13 mouse cellular contexts compared by ENCODE assay signal in the genomic region with DNA sequence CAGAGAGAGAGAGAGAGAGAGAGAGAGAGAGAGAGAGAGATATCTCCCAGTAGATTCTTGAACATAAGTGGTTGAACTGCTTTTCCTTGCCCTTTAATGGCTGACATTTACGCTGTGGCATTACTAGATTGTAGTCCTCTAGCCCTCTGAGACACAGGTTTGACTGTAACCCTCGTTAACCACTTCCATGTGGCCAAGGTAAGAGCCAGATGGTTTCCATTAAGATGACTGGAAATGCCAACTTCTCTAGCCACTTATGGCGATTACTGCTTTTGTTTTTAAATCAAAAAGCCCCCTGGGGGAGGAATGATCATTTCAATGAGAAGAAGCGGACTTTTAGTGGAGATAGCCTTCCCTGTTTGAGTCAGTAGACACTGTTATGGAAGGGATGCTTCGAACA. TPM values are rescaled to one million over a fixed set of nuclear protein-coding genes. Genes with fewer than 3 reads are reported as not detected.
DNase-seq lines count a peak whose midpoint lies in the region; ATAC-seq lines count a peak whose summit lies in the region.
"Had no signal": no experiment of that assay in that cellular context is flagged by ENCODE, and none has a peak within 500 bp of the region (broad histone marks: within the 10 kb centered on the region; RNA-seq: fewer than 3 reads in every experiment).

No protein-coding gene starts in this region.

- peaks cover 39% of the 10 kb centered on the region for H3K4me1 ChIP-seq in forebrain, embryonic 13.5 days
- peaks cover 42% of the 10 kb centered on the region for H3K4me1 ChIP-seq in forebrain, embryonic 15.5 days
- H3K4me1 ChIP-seq in midbrain, embryonic 14.5 days (ENCODE audit: control insufficient read depth, insufficient read depth, low read length): peaks cover 24% of the 10 kb centered on the region
- peaks cover 40% of the 10 kb centered on the region for H3K4me1 ChIP-seq in midbrain, embryonic 10.5 days
- H3K4me1 ChIP-seq in limb, embryonic 13.5 days: peaks cover 57% of the 10 kb centered on the region

- H3K36me3 ChIP-seq in forebrain, embryonic 13.5 days (ENCODE audit: poor library complexity, severe bottlenecking): no peaks in the 10 kb centered on the region
- no peaks in the 10 kb centered on the region for H3K36me3 ChIP-seq in forebrain, embryonic 15.5 days
- no peaks in the 10 kb centered on the region for H3K36me3 ChIP-seq in midbrain, embryonic 14.5 days (ENCODE audit: control insufficient read depth, insufficient read depth, low read length)
- no peaks in the 10 kb centered on the region for H3K36me3 ChIP-seq in midbrain, embryonic 10.5 days
- H3K36me3 ChIP-seq in limb, embryonic 13.5 days: no peaks in the 10 kb centered on the region
- H3K36me3 ChIP-seq: midbrain, embryonic 12.5 days had no signal

- peak overlapping the region; percentile 92 for H3K4me2 ChIP-seq in forebrain, embryonic 13.5 days
- no peak overlapping the region for H3K4me2 ChIP-seq in forebrain, embryonic 15.5 days (replicated peaks)
- H3K4me2 ChIP-seq in midbrain, embryonic 14.5 days (ENCODE audit: low read length): peak overlapping the region; percentile 34
- peak overlapping the region; percentile 94 for H3K4me2 ChIP-seq in limb, embryonic 13.5 days (replicated peaks)
- H3K4me2 ChIP-seq: midbrain, embryonic 12.5 days had no signal

- no peak overlapping the region for H3K4me3 ChIP-seq in forebrain, embryonic 13.5 days
- no peak overlapping the region for H3K4me3 ChIP-seq in forebrain, embryonic 15.5 days
- H3K4me3 ChIP-seq in midbrain, embryonic 14.5 days (replicated peaks; ENCODE audit: low read depth, low read length): no peak overlapping the region
- H3K4me3 ChIP-seq in midbrain, embryonic 10.5 days: no peak overlapping the region
- H3K4me3 ChIP-seq in limb, embryonic 13.5 days: peak overlapping the region; percentile 93
- H3K4me3 ChIP-seq: midbrain, embryonic 12.5 days had no signal

- peaks cover 9% of the 10 kb centered on the region; the same call in 1 of the 2 replicates for H3K27me3 ChIP-seq in forebrain, embryonic 13.5 days
- H3K27me3 ChIP-seq in forebrain, embryonic 15.5 days: no peaks in the 10 kb centered on the region
- 0 out of 2 replicates have a peak, but pooled peaks cover 4% of the 10 kb centered on the region for H3K27me3 ChIP-seq in midbrain, embryonic 14.5 days (ENCODE audit: control insufficient read depth, insufficient read depth, low read length)
- peaks cover 17% of the 10 kb centered on the region for H3K27me3 ChIP-seq in midbrain, embryonic 10.5 days (ENCODE audit: low read depth, poor library complexity, severe bottlenecking)
- H3K27me3 ChIP-seq in limb, embryonic 13.5 days: peaks cover 10% of the 10 kb centered on the region; the same call in 1 of the 2 replicates

- no peak overlapping the region for H3K27ac ChIP-seq in forebrain, embryonic 13.5 days
- no peak overlapping the region for H3K27ac ChIP-seq in forebrain, embryonic 15.5 days (replicated peaks)
- H3K27ac ChIP-seq in midbrain, embryonic 14.5 days (replicated peaks; ENCODE audit: low read depth, low read length): no peak overlapping the region
- no peak overlapping the region for H3K27ac ChIP-seq in midbrain, embryonic 10.5 days (replicated peaks)
- H3K27ac ChIP-seq in limb, embryonic 13.5 days: 0 out of 2 replicates have a peak overlapping the region, but pooled peaks have one; percentile 45
- H3K27ac ChIP-seq: midbrain, embryonic 12.5 days had no signal

- H3K9ac ChIP-seq in forebrain, embryonic 13.5 days: no peak overlapping the region
- H3K9ac ChIP-seq in forebrain, embryonic 15.5 days (replicated peaks): no peak overlapping the region
- H3K9ac ChIP-seq in midbrain, embryonic 14.5 days (replicated peaks; ENCODE audit: low read length): no peak overlapping the region
- peak overlapping the region; percentile 48; the same call in 1 of the 2 replicates for H3K9ac ChIP-seq in limb, embryonic 13.5 days
- H3K9ac ChIP-seq: midbrain, embryonic 12.5 days had no signal

- WGBS in forebrain, embryonic 13.5 days: 59% methylated on average over 5 of the region's 5 CpGs
- 53% methylated on average over 5 of the region's 5 CpGs for WGBS in forebrain, embryonic 15.5 days
- 63% methylated on average over 5 of the region's 5 CpGs for WGBS in midbrain, embryonic 14.5 days
- WGBS in midbrain, embryonic 10.5 days: 76% methylated on average over 5 of the region's 5 CpGs
- 15% methylated on average over 5 of the region's 5 CpGs for WGBS in limb, embryonic 13.5 days

- DNase-seq in midbrain, embryonic 14.5 days: no peak
- DNase-seq in midbrain, embryonic 10.5 days (ENCODE audit: low spot score): no peak
- DNase-seq in cerebellum, adult 18-20 months: no peak
- no peak for DNase-seq in left cerebral cortex, adult 11 months (ENCODE audit: low spot score)
- DNase-seq: adrenal gland, postnatal 14 days; cerebellum, adult 11 months; lung, adult 18-20 months; thymus, postnatal 36 days had no signal

- no peaks in the 10 kb centered on the region for H3K9me3 ChIP-seq in forebrain, embryonic 13.5 days (replicated peaks)
- no peaks in the 10 kb centered on the region for H3K9me3 ChIP-seq in forebrain, embryonic 15.5 days
- H3K9me3 ChIP-seq in midbrain, embryonic 14.5 days (ENCODE audit: control insufficient read depth, low read length): no peaks in the 10 kb centered on the region
- no peaks in the 10 kb centered on the region for H3K9me3 ChIP-seq in midbrain, embryonic 10.5 days (replicated peaks)
- H3K9me3 ChIP-seq in limb, embryonic 13.5 days: no peaks in the 10 kb centered on the region
- H3K9me3 ChIP-seq: midbrain, embryonic 12.5 days had no signal

- ATAC-seq in forebrain, embryonic 13.5 days: no peak
- no peak for ATAC-seq in forebrain, embryonic 15.5 days (replicated peaks)
- ATAC-seq in midbrain, embryonic 14.5 days (ENCODE audit: low FRiP score, low TSS enrichment): no peak
- ATAC-seq in limb, embryonic 13.5 days (ENCODE audit: low FRiP score, low read depth): no peak
- ATAC-seq in frontal cortex, adult (ENCODE audit: low TSS enrichment): no peak

RNA-seq across cellular contexts. Expression of gene Farp1, which starts 3.7 kb away (rescaled TPM):
- polyA plus RNA-seq in forebrain, embryonic 13.5 days (2015; fragmentation: Nextera tagmentation; extraction: Ambion mirVana): 15.9 and 17.7 TPM in 2 replicates
- polyA plus RNA-seq in forebrain, embryonic 15.5 days (2015; fragmentation: Nextera tagmentation; extraction: Ambion mirVana): 31.1 and 35.6 TPM in 2 replicates
- 41.8 and 42.8 TPM in 2 replicates for polyA plus RNA-seq in midbrain, embryonic 14.5 days (2014; fragmentation: Nextera tagmentation; extraction: Ambion mirVana)
- 18.2 and 20.1 TPM in 2 replicates for polyA plus RNA-seq in midbrain, embryonic 10.5 days (2016; fragmentation: Nextera tagmentation; extraction: Ambion mirVana)
- polyA plus RNA-seq in limb, embryonic 13.5 days (2015; fragmentation: Nextera tagmentation; extraction: Ambion mirVana): 39.0 and 40.9 TPM in 2 replicates
